Mouse (Mus musculus) MEL (cell line): Measurements from ENCODE around the gene Slc6a9.

Experiments
- CTCF ChIP-seq, 3 experiments: IDR thresholded peaks in 2 of 3; conservative IDR thresholded peaks in 1 of 3; 2 replicates each; pipeline ENCODE4 v1.5.1; 2011 to 2012; ENCODE audit warnings: low read length in 3 of 3, low read depth in 2 of 3, mild to moderate bottlenecking in 2 of 3, improper control_type of control experiment in 1 of 3, inconsistent platforms in 1 of 3, mixed read lengths in 1 of 3, moderate library complexity in 1 of 3; ENCODE audit not compliant: control insufficient read depth in 1 of 3, insufficient read depth in 1 of 3, poor library complexity in 1 of 3, severe bottlenecking in 1 of 3
- HCFC1 ChIP-seq: IDR thresholded peaks from 2 replicates; pipeline ENCODE4 v1.6.1; 2012; ENCODE audit warnings: low read depth, mild to moderate bottlenecking, inconsistent platforms, low read length, improper control_type of control experiment, moderate library complexity
- POLR2A ChIP-seq, 2 experiments: IDR thresholded peaks; 2 replicates each; pipeline ENCODE4 v1.6.1; 2011 to 2012; ENCODE audit warnings: low read length in 2 of 2, mild to moderate bottlenecking in 2 of 2, control low read depth in 1 of 2, improper control_type of control experiment in 1 of 2, low read depth in 1 of 2, moderate library complexity in 1 of 2; ENCODE audit not compliant: control insufficient read depth in 1 of 2, insufficient read depth in 1 of 2, poor library complexity in 1 of 2
- TBP ChIP-seq: IDR thresholded peaks from 2 replicates; pipeline ENCODE4 v1.8.0; 2011; ENCODE audit warnings: low read depth, low read length, improper control_type of control experiment
- USF1 ChIP-seq: IDR thresholded peaks from 2 replicates; pipeline ENCODE4 v1.6.1; 2014; ENCODE audit warnings: low read depth, mild to moderate bottlenecking, inconsistent platforms, low read length, improper control_type of control experiment, moderate library complexity
- USF2 ChIP-seq, 2 experiments: IDR thresholded peaks; 2 replicates each; pipeline ENCODE4 v1.6.1; 2011 to 2012; ENCODE audit warnings: improper control_type of control experiment in 2 of 2, low read length in 2 of 2, borderline replicate concordance in 1 of 2, inconsistent platforms in 1 of 2, low read depth in 1 of 2, mild to moderate bottlenecking in 1 of 2; ENCODE audit not compliant: insufficient read depth in 1 of 2
- ZC3H11A ChIP-seq: IDR thresholded peaks from 2 replicates; pipeline ENCODE4 v1.6.1; 2012; ENCODE audit warnings: low read depth, mild to moderate bottlenecking, inconsistent platforms, low read length, improper control_type of control experiment
- ZMIZ1 ChIP-seq: IDR thresholded peaks from 2 replicates; pipeline ENCODE4 v1.6.1; 2012; ENCODE audit warnings: low read depth, mild to moderate bottlenecking, inconsistent platforms, low read length, improper control_type of control experiment, moderate library complexity

DNA sequence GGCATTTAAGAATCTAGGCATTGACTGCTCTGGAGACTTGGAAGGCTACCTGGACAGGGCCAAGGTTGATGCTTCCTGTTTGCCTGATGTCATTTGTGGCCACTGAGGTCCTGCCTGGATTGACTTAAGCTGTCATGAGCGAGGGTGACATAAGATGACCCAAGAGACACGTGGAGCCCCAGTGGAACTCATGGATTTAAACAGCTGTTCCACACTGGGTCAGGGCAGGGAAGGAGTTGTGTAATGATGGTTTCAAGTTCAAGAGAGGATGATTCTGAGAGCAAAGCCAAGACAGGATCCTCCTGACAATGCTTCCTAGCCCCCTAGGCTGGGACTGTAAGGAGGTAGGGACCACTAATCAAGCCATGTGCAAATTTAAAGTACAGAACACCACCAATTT lies 2.8 kb upstream of the Slc6a9 start:
- TF ChIP-seq TBP (no peak), ZMIZ1 (no peak), ZC3H11A (no peak), CTCF (IDR thresholded peaks at IDR 0.05 in 2 of 3, conservative IDR thresholded peaks at IDR 0.05 in 1 of 3; ENCODE audit: control insufficient read depth in 1 of 3, insufficient read depth in 1 of 3, low read depth in 2 of 3, low read length in 3 of 3, poor library complexity in 1 of 3, severe bottlenecking in 1 of 3) (no peak), POLR2A (IDR thresholded peaks at IDR 0.05; ENCODE audit: control insufficient read depth in 1 of 2, insufficient read depth in 1 of 2, low read depth in 1 of 2, low read length in 2 of 2, poor library complexity in 1 of 2) (no peak), HCFC1 (no peak), USF2 (IDR thresholded peaks at IDR 0.05; ENCODE audit: borderline replicate concordance in 1 of 2, insufficient read depth in 1 of 2, low read depth in 1 of 2, low read length in 2 of 2) (no peak), USF1 (no peak)
